Mouse (Mus musculus): ENCODE data around the gene Pla2g6.

DNA sequence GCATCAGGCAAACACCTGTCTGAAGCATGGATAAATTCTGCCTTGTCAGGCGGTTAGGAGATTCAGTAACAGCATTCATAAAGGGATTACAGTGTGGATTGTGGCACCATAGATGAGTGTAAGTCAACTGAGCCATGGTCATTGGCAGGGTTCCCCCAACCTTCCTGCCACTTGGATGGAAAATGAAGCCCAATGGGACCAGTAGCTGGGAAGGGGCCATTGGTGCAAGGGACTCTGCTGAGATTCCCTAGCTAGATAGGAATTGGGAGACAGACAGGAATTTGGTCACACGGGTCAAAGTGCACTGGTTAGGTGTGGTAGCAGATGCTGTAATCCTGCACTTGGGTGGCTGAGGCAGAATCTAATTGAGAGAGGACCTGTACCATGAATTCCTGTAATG, 78.0 kb downstream of the Pla2g6 start:
- TF ChIP-seq POLR2A (IDR thresholded peaks at IDR 0.05; ENCODE audit: borderline replicate concordance, control insufficient read depth, low read depth, low read length) (no peak), CTCF (IDR thresholded peaks at IDR 0.05; ENCODE audit: control insufficient read depth, insufficient read depth, low read length) (no peak)
